Mouse (Mus musculus): ENCODE measurements around the gene Fermt2. TPM values are rescaled to one million over a fixed set of nuclear protein-coding genes. Genes with fewer than 3 reads are reported as not detected.

Gene Fermt2
- polyA plus RNA-seq, 1 experiment: 95.9 TPM

DNA sequence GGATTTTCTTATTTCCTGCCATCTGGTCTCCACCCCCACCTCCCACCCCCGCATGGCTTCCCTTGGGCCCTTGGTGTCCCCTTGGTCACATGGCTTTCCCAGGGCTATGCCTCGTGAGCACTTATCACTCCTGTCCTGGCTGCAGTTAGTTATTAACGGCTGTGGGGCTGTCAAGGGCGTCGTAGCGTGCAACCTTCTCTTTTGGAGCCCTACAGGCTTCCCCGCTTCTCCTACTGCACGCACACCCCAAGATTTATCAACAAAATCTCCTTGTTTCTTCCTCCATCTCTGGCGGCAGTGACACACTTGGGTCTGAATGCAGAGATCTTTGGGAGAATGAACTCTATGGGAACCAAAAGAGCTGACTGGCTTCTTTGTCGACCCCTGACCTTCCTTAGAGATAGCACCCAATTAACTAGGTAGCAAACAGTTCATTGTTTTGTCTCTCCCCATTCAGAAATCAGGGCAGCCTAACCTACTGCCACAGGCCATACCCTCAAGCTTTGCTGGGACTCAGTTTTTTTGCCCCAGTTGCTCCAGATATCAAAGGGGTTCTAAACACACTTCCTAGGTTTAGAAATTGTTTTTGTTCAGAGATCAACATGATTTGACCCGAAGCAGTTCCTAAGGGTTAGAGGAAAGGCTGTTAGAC lies 76.9 kb downstream of the Fermt2 start:
- Histone ChIP-seq H3K36me3 (ENCODE audit: control insufficient read depth, insufficient read depth, low read length, poor library complexity, severe bottlenecking) (no peaks in the 10 kb centered on the region), H3K27ac (ENCODE audit: insufficient read depth, low read length) (peak overlapping the region; percentile 52; the same call in 1 of the 2 replicates), H3K27me3 (ENCODE audit: control insufficient read depth, insufficient read depth, low read length, poor library complexity, severe bottlenecking) (no peaks in the 10 kb centered on the region), H3K9ac (ENCODE audit: low read depth, poor library complexity, severe bottlenecking) (no peak overlapping the region), H3K4me3 (ENCODE audit: low read depth, low read length) (no peak overlapping the region), H3K4me1 (ENCODE audit: control insufficient read depth, insufficient read depth, low read length) (peaks cover 13% of the 10 kb centered on the region), H3K9me3 (replicated peaks; ENCODE audit: control insufficient read depth, insufficient read depth, low read length, poor library complexity, severe bottlenecking) (no peaks in the 10 kb centered on the region)
- TF ChIP-seq CTCF (IDR thresholded peaks at IDR 0.05; ENCODE audit: low read depth, low read length) (no peak), POLR2A (IDR thresholded peaks at IDR 0.05; ENCODE audit: insufficient read depth, low read length) (no peak), EP300 (IDR thresholded peaks at IDR 0.05; ENCODE audit: insufficient read depth, low read depth, low read length) (no peak)

DNA sequence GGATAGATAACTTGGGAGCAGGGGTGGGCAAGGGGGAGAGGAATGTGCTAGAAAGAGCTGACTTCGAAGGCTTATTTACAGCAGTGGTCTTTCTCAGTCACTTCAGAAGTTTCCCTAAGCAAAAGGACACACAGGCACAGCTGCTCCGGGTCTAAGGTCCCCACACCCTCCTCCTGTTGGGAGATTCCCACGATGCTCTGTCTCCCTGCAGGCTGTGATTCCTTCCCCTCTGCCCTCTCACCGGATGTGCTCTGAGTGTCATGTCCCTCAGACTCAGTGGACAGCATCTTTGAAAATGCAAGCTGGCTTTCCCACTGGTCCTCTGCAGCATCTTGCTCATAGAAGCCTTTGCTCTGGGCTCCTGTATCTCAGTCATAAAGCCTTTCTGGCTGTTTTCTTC lies 77.8 kb downstream of the Fermt2 start:
- Histone ChIP-seq H3K36me3 (ENCODE audit: control insufficient read depth, insufficient read depth, low read length, poor library complexity, severe bottlenecking) (no peaks in the 10 kb centered on the region), H3K27me3 (ENCODE audit: control insufficient read depth, insufficient read depth, low read length, poor library complexity, severe bottlenecking) (no peaks in the 10 kb centered on the region), H3K4me1 (ENCODE audit: control insufficient read depth, insufficient read depth, low read length) (peaks cover 13% of the 10 kb centered on the region), H3K9ac (ENCODE audit: low read depth, poor library complexity, severe bottlenecking) (no peak overlapping the region), H3K9me3 (replicated peaks; ENCODE audit: control insufficient read depth, insufficient read depth, low read length, poor library complexity, severe bottlenecking) (no peaks in the 10 kb centered on the region), H3K4me3 (ENCODE audit: low read depth, low read length) (no peak overlapping the region), H3K27ac (ENCODE audit: insufficient read depth, low read length) (no peak overlapping the region)
- TF ChIP-seq CTCF (IDR thresholded peaks at IDR 0.05; ENCODE audit: low read depth, low read length): no peak
- no peak for TF ChIP-seq POLR2A (IDR thresholded peaks at IDR 0.05; ENCODE audit: insufficient read depth, low read length)
- TF ChIP-seq EP300 (IDR thresholded peaks at IDR 0.05; ENCODE audit: insufficient read depth, low read depth, low read length): no peak

DNA sequence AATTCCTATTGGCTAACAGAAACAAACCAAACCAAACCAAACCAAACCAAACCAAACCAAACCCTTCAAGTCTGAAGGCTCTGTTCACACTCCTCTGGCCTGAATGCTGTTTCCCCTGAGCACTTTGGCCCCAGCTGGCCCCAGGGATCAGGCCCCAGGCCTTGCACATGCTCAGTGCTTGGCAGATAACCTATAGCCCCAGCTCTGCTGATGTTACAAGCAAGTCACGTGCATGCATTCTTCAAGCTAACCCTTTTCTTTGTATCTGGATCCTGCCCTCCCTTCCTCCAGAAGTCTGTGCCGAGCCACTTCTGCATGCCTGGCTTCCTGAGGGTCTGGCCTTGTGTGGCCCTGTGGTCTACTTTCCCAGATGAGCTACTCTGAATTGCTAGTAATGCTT lies 78.8 kb downstream of the Fermt2 start:
- H3K4me1 ChIP-seq (ENCODE audit: control insufficient read depth, insufficient read depth, low read length): peaks cover 10% of the 10 kb centered on the region
- H3K27ac ChIP-seq (ENCODE audit: insufficient read depth, low read length): no peak overlapping the region
- no peak overlapping the region for H3K4me3 ChIP-seq (ENCODE audit: low read depth, low read length)
- no peaks in the 10 kb centered on the region for H3K9me3 ChIP-seq (replicated peaks; ENCODE audit: control insufficient read depth, insufficient read depth, low read length, poor library complexity, severe bottlenecking)
- TF ChIP-seq CTCF (IDR thresholded peaks at IDR 0.05; ENCODE audit: low read depth, low read length): no peak
- no peak for TF ChIP-seq POLR2A (IDR thresholded peaks at IDR 0.05; ENCODE audit: insufficient read depth, low read length)
- TF ChIP-seq EP300 (IDR thresholded peaks at IDR 0.05; ENCODE audit: insufficient read depth, low read depth, low read length): no peak
- H3K27me3 ChIP-seq (ENCODE audit: control insufficient read depth, insufficient read depth, low read length, poor library complexity, severe bottlenecking): no peaks in the 10 kb centered on the region
- no peaks in the 10 kb centered on the region for H3K36me3 ChIP-seq (ENCODE audit: control insufficient read depth, insufficient read depth, low read length, poor library complexity, severe bottlenecking)
- H3K9ac ChIP-seq (ENCODE audit: low read depth, poor library complexity, severe bottlenecking): no peak overlapping the region

DNA sequence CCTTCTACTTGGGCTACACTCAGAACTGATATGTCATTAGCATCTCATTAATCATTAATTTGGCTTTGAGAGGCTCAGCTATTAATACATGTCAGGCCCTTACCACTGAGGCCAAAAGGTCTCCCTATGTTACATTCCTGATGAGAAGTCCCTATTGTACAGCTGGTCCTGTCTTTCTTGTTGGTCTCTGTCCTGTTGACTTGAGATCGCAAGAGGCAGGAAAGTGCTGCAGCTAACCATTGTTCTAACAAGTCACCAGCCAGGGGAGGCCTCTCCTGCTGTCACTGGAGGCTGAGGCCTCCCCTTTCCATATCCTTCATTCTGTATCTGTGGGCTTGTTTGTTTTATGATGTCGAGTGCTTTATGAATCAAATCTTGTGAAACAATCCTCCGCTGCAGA lies 83.1 kb downstream of the Fermt2 start:
- TF ChIP-seq EP300 (IDR thresholded peaks at IDR 0.05; ENCODE audit: insufficient read depth, low read depth, low read length): no peak
- no peak for TF ChIP-seq CTCF (IDR thresholded peaks at IDR 0.05; ENCODE audit: low read depth, low read length)
- no peak for TF ChIP-seq POLR2A (IDR thresholded peaks at IDR 0.05; ENCODE audit: insufficient read depth, low read length)
- H3K27ac ChIP-seq (ENCODE audit: insufficient read depth, low read length): peak overlapping the region; percentile 53; the same call in 1 of the 2 replicates
- no peak overlapping the region for H3K4me3 ChIP-seq (ENCODE audit: low read depth, low read length)
- H3K4me1 ChIP-seq (ENCODE audit: control insufficient read depth, insufficient read depth, low read length): peaks cover 1% of the 10 kb centered on the region
- H3K36me3 ChIP-seq (ENCODE audit: control insufficient read depth, insufficient read depth, low read length, poor library complexity, severe bottlenecking): no peaks in the 10 kb centered on the region
- H3K9ac ChIP-seq (ENCODE audit: low read depth, poor library complexity, severe bottlenecking): 0 out of 2 replicates have a peak overlapping the region, but pooled peaks have one; percentile 6
- H3K9me3 ChIP-seq (replicated peaks; ENCODE audit: control insufficient read depth, insufficient read depth, low read length, poor library complexity, severe bottlenecking): no peaks in the 10 kb centered on the region
- H3K27me3 ChIP-seq (ENCODE audit: control insufficient read depth, insufficient read depth, low read length, poor library complexity, severe bottlenecking): no peaks in the 10 kb centered on the region

DNA sequence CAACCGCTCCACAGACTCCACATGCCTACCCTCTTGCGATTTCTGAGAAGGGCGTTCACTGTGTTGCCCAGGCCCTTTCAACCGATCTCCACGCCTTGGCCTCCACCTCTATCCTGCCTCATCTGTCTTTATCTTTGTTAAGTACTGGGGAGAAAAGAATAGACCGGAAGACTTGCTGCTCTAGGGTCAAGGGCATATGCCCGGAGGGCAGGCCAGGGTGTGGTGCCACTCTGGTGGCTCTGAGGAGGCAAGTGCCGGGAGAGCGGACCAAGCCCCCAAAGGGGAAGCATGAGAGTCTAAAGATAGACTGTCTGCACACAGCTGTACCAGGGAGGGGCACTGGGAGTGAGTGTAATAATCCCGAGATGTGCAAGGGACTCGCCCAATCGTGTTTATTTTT lies 84.5 kb downstream of the Fermt2 start:
- peak; percentile 96 for TF ChIP-seq EP300 (IDR thresholded peaks at IDR 0.05; ENCODE audit: insufficient read depth, low read depth, low read length)
- TF ChIP-seq CTCF (IDR thresholded peaks at IDR 0.05; ENCODE audit: low read depth, low read length): no peak
- TF ChIP-seq POLR2A (IDR thresholded peaks at IDR 0.05; ENCODE audit: insufficient read depth, low read length): no peak
- Histone ChIP-seq H3K27ac (ENCODE audit: insufficient read depth, low read length) (peak overlapping the region; percentile 98), H3K9ac (ENCODE audit: low read depth, poor library complexity, severe bottlenecking) (peak overlapping the region; percentile 65)

DNA sequence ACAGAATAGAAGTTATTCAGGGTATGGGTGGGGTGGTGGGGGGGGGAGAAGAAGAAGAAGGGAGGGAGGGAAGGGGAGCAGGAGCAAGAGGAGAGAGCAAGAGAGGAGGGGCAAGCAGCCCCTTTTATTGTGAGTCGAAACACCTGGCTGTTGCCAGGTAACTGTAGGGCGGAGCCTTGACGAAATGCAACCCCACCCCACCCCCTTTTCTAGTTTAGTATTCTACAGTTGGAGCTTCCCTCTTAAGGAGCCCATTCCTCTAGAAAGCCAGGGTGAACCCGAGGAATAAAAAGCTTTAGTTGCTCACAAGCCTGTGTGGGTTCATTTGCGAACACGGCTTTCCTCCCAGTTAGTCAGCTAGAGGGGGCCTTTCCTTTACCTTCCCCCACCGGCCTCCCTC lies 85.0 kb downstream of the Fermt2 start:
- Histone ChIP-seq H3K4me1 (ENCODE audit: control insufficient read depth, insufficient read depth, low read length) (peaks cover 1% of the 10 kb centered on the region), H3K9me3 (replicated peaks; ENCODE audit: control insufficient read depth, insufficient read depth, low read length, poor library complexity, severe bottlenecking) (no peaks in the 10 kb centered on the region), H3K27ac (ENCODE audit: insufficient read depth, low read length) (peak overlapping the region; percentile 98), H3K4me3 (ENCODE audit: low read depth, low read length) (0 out of 2 replicates have a peak overlapping the region, but pooled peaks have one; percentile 17), H3K36me3 (ENCODE audit: control insufficient read depth, insufficient read depth, low read length, poor library complexity, severe bottlenecking) (no peaks in the 10 kb centered on the region), H3K27me3 (ENCODE audit: control insufficient read depth, insufficient read depth, low read length, poor library complexity, severe bottlenecking) (no peaks in the 10 kb centered on the region), H3K9ac (ENCODE audit: low read depth, poor library complexity, severe bottlenecking) (peak overlapping the region; percentile 65; the same call in 1 of the 2 replicates)
- 0 out of 2 replicates have a peak, but pooled peaks have one; percentile 21 for TF ChIP-seq EP300 (IDR thresholded peaks at IDR 0.05; ENCODE audit: insufficient read depth, low read depth, low read length)
- no peak for TF ChIP-seq CTCF (IDR thresholded peaks at IDR 0.05; ENCODE audit: low read depth, low read length)

More for the DNA sequence above, 84.5 kb downstream of the Fermt2 start:
- Histone ChIP-seq H3K4me3 (ENCODE audit: low read depth, low read length) (peak overlapping the region; percentile 17), H3K27me3 (ENCODE audit: control insufficient read depth, insufficient read depth, low read length, poor library complexity, severe bottlenecking) (no peaks in the 10 kb centered on the region), H3K4me1 (ENCODE audit: control insufficient read depth, insufficient read depth, low read length) (peaks cover 1% of the 10 kb centered on the region), H3K9me3 (replicated peaks; ENCODE audit: control insufficient read depth, insufficient read depth, low read length, poor library complexity, severe bottlenecking) (no peaks in the 10 kb centered on the region), H3K36me3 (ENCODE audit: control insufficient read depth, insufficient read depth, low read length, poor library complexity, severe bottlenecking) (no peaks in the 10 kb centered on the region)

Data from ES-Bruce4 (cell line).